Mouse (Mus musculus): ENCODE measurements at regions not wholly inside any gene's neighbourhood (a gene's known extent, or its start where the extent isn't known, plus 50 kb on each side); places are given as distances from the start of the nearest gene placed in this dataset.

DNA sequence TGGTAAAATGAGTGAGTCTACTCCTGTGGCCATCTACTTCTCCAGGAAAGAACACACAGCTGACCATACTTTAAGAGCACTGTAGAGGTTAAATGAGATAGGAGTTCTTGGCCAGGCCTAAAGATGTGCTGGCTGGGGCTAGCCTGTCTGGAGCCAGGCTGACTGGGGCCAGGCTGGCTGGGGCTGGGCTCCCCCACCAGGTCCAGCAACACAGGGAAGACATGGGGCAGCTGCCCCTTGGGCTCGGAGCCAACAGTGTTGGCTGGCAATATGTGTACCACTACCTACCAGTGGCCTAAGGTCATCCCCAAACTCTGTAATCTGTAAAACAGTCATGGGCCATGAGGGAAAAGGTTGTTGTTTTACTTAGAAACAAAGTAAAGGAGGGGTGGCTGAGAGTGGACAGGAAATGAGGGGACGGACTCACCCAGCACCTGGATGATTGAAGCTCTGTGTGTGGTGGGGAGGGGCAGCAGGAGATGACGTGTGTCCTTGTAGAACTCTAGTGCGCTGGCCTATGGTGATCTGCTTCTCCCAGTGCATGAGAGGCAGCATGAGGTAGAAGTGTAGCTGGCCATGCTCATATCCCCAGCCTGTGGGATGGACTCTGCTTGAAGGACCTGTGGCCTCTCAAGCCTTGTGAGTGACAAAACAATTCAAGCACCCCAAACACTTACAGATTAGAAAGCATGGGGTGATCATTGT lies 67.0 kb downstream of the Foxa2 start:
- TF ChIP-seq CTCF (IDR thresholded peaks at IDR 0.05): no peak
- no peak for TF ChIP-seq EP300 (IDR thresholded peaks at IDR 0.05)
